Mouse (Mus musculus): Measurements from ENCODE around the gene Camk2d. TPM values are rescaled to one million over a fixed set of nuclear protein-coding genes. Genes with fewer than 3 reads are reported as not detected.
A peak's percentile ranks its signal among the peaks of the same experiment; 100 is the strongest.

The Camk2d gene
- 42.6 and 50.4 TPM in 2 replicates for polyA plus RNA-seq (2015; fragmentation: Nextera tagmentation; extraction: Ambion mirVana)

- peak; percentile 91 for ATAC-seq
- under 1% methylated on average over 16 of the region's 16 CpGs for WGBS
- no peaks in the 10 kb centered on the region for H3K27me3 ChIP-seq (replicated peaks; ENCODE audit: control insufficient read depth, insufficient read depth, low read length)
- no peaks in the 10 kb centered on the region for H3K4me1 ChIP-seq (replicated peaks; ENCODE audit: control insufficient read depth, insufficient read depth, low read length)
- peak within 1 kb of the TSS; percentile 99 for H3K27ac ChIP-seq (ENCODE audit: low read depth, low read length)
- H3K36me3 ChIP-seq (ENCODE audit: control insufficient read depth, insufficient read depth), result peaks cover 6% of the 10 kb centered on the region
- peak within 1 kb of the TSS; percentile 84 for H3K9ac ChIP-seq (ENCODE audit: low read depth, low read length)
- peak within 1 kb of the TSS; percentile 68 for H3K4me3 ChIP-seq (ENCODE audit: low read depth, low read length)
- no peak for TF ChIP-seq CTCF (IDR thresholded peaks at IDR 0.05; ENCODE audit: low read depth)
- peak within 1 kb of the TSS; percentile 87 for H3K4me2 ChIP-seq (replicated peaks; ENCODE audit: low read depth)
- H3K9me3 ChIP-seq (ENCODE audit: control insufficient read depth), result no peaks in the 10 kb centered on the region
Observed at GRCm38 (mm10) chr3:126596086-126596485, at the start of gene Camk2d. Gene Camk2d (plus strand): TSS chr3:126596302.

GRCm38 (mm10) chr3:126547941-126548340, 48.2 kb upstream of the Camk2d start:
- H3K36me3 ChIP-seq (ENCODE audit: control insufficient read depth, insufficient read depth), result no peaks in the 10 kb centered on the region
- no peak for ATAC-seq
- no peak overlapping the region for H3K27ac ChIP-seq (ENCODE audit: low read depth, low read length)
- H3K9ac ChIP-seq (ENCODE audit: low read depth, low read length), result no peak overlapping the region
- H3K4me1 ChIP-seq (replicated peaks; ENCODE audit: control insufficient read depth, insufficient read depth, low read length), result no peaks in the 10 kb centered on the region
- no peaks in the 10 kb centered on the region for H3K27me3 ChIP-seq (replicated peaks; ENCODE audit: control insufficient read depth, insufficient read depth, low read length)
- no peaks in the 10 kb centered on the region for H3K9me3 ChIP-seq (ENCODE audit: control insufficient read depth)
- no peak overlapping the region for H3K4me2 ChIP-seq (replicated peaks; ENCODE audit: low read depth)
- H3K4me3 ChIP-seq (ENCODE audit: low read depth, low read length), result no peak overlapping the region
- no peak for TF ChIP-seq CTCF (IDR thresholded peaks at IDR 0.05; ENCODE audit: low read depth)

- peaks cover 7% of the 10 kb centered on the region; the same call in 1 of the 2 replicates for H3K9me3 ChIP-seq (ENCODE audit: control insufficient read depth)
- H3K27me3 ChIP-seq (replicated peaks; ENCODE audit: control insufficient read depth, insufficient read depth, low read length), result no peaks in the 10 kb centered on the region
- H3K4me3 ChIP-seq (ENCODE audit: low read depth, low read length), result no peak overlapping the region
- ATAC-seq, result no peak
- H3K9ac ChIP-seq (ENCODE audit: low read depth, low read length), result no peak overlapping the region
- WGBS, result 66% methylated on average over 2 of the region's 2 CpGs
- H3K4me2 ChIP-seq (replicated peaks; ENCODE audit: low read depth), result no peak overlapping the region
- no peak overlapping the region for H3K27ac ChIP-seq (ENCODE audit: low read depth, low read length)
- no peaks in the 10 kb centered on the region for H3K36me3 ChIP-seq (ENCODE audit: control insufficient read depth, insufficient read depth)
- H3K4me1 ChIP-seq (replicated peaks; ENCODE audit: control insufficient read depth, insufficient read depth, low read length), result no peaks in the 10 kb centered on the region
- no peak for TF ChIP-seq CTCF (IDR thresholded peaks at IDR 0.05; ENCODE audit: low read depth)
Observed at GRCm38 (mm10) chr3:126563646-126564045, 32.5 kb upstream of the Camk2d start.

GRCm38 (mm10) chr3:126570628-126571027, 25.5 kb upstream of the Camk2d start:
- WGBS, result 87% methylated on average over 1 of the region's 1 CpGs
- ATAC-seq, result no peak
- no peaks in the 10 kb centered on the region for H3K4me1 ChIP-seq (replicated peaks; ENCODE audit: control insufficient read depth, insufficient read depth, low read length)

GRCm38 (mm10) chr3:126572915-126573314, 23.2 kb upstream of the Camk2d start:
- no peak for TF ChIP-seq CTCF (IDR thresholded peaks at IDR 0.05; ENCODE audit: low read depth)
- 72% methylated on average over 5 of the region's 5 CpGs for WGBS

More at GRCm38 (mm10) chr3:126570628-126571027, 25.5 kb upstream of the Camk2d start:
- Histone ChIP-seq H3K4me3 (ENCODE audit: low read depth, low read length) (no peak overlapping the region), H3K4me2 (replicated peaks; ENCODE audit: low read depth) (no peak overlapping the region), H3K9me3 (ENCODE audit: control insufficient read depth) (peaks cover 7% of the 10 kb centered on the region; the same call in 1 of the 2 replicates), H3K27ac (ENCODE audit: low read depth, low read length) (no peak overlapping the region), H3K36me3 (ENCODE audit: control insufficient read depth, insufficient read depth) (no peaks in the 10 kb centered on the region), H3K27me3 (replicated peaks; ENCODE audit: control insufficient read depth, insufficient read depth, low read length) (no peaks in the 10 kb centered on the region), H3K9ac (ENCODE audit: low read depth, low read length) (no peak overlapping the region)
- TF ChIP-seq CTCF (IDR thresholded peaks at IDR 0.05; ENCODE audit: low read depth), result no peak

GRCm38 (mm10) chr3:126575927-126576326, 20.2 kb upstream of the Camk2d start:
- no peak overlapping the region for H3K4me3 ChIP-seq (ENCODE audit: low read depth, low read length)
- H3K27ac ChIP-seq (ENCODE audit: low read depth, low read length), result no peak overlapping the region
- H3K9ac ChIP-seq (ENCODE audit: low read depth, low read length), result no peak overlapping the region
- WGBS, result 63% methylated on average over 2 of the region's 2 CpGs
- peaks cover under 1% of the 10 kb centered on the region; the same call in 1 of the 2 replicates for H3K27me3 ChIP-seq (replicated peaks; ENCODE audit: control insufficient read depth, insufficient read depth, low read length)
- peak; percentile 79 for TF ChIP-seq CTCF (IDR thresholded peaks at IDR 0.05; ENCODE audit: low read depth)
- no peaks in the 10 kb centered on the region for H3K4me1 ChIP-seq (replicated peaks; ENCODE audit: control insufficient read depth, insufficient read depth, low read length)
- no peaks in the 10 kb centered on the region for H3K9me3 ChIP-seq (ENCODE audit: control insufficient read depth)
- H3K36me3 ChIP-seq (ENCODE audit: control insufficient read depth, insufficient read depth), result no peaks in the 10 kb centered on the region
- H3K4me2 ChIP-seq (replicated peaks; ENCODE audit: low read depth), result no peak overlapping the region
- no peak for ATAC-seq

More at GRCm38 (mm10) chr3:126572915-126573314, 23.2 kb upstream of the Camk2d start:
- no peaks in the 10 kb centered on the region for H3K4me1 ChIP-seq (replicated peaks; ENCODE audit: control insufficient read depth, insufficient read depth, low read length)
- H3K4me3 ChIP-seq (ENCODE audit: low read depth, low read length), result no peak overlapping the region
- ATAC-seq, result no peak
- H3K4me2 ChIP-seq (replicated peaks; ENCODE audit: low read depth), result no peak overlapping the region
- H3K9me3 ChIP-seq (ENCODE audit: control insufficient read depth), result no peaks in the 10 kb centered on the region
- H3K27ac ChIP-seq (ENCODE audit: low read depth, low read length), result no peak overlapping the region
- no peak overlapping the region for H3K9ac ChIP-seq (ENCODE audit: low read depth, low read length)
- H3K27me3 ChIP-seq (replicated peaks; ENCODE audit: control insufficient read depth, insufficient read depth, low read length), result no peaks in the 10 kb centered on the region
- H3K36me3 ChIP-seq (ENCODE audit: control insufficient read depth, insufficient read depth), result no peaks in the 10 kb centered on the region

GRCm38 (mm10) chr3:126586134-126586533, 10.0 kb upstream of the Camk2d start:
- H3K36me3 ChIP-seq (ENCODE audit: control insufficient read depth, insufficient read depth), result no peaks in the 10 kb centered on the region
- no peaks in the 10 kb centered on the region for H3K4me1 ChIP-seq (replicated peaks; ENCODE audit: control insufficient read depth, insufficient read depth, low read length)
- no peak overlapping the region for H3K4me2 ChIP-seq (replicated peaks; ENCODE audit: low read depth)
- H3K9ac ChIP-seq (ENCODE audit: low read depth, low read length), result no peak overlapping the region
- peaks cover 1% of the 10 kb centered on the region; the same call in 1 of the 2 replicates for H3K27me3 ChIP-seq (replicated peaks; ENCODE audit: control insufficient read depth, insufficient read depth, low read length)
- no peak for ATAC-seq
- no peak for TF ChIP-seq CTCF (IDR thresholded peaks at IDR 0.05; ENCODE audit: low read depth)
- H3K9me3 ChIP-seq (ENCODE audit: control insufficient read depth), result no peaks in the 10 kb centered on the region
- no peak overlapping the region for H3K4me3 ChIP-seq (ENCODE audit: low read depth, low read length)
- 85% methylated on average over 3 of the region's 3 CpGs for WGBS
- no peak overlapping the region for H3K27ac ChIP-seq (ENCODE audit: low read depth, low read length)

Measured in intestine, postnatal 0 days (tissue).